Mouse (Mus musculus): Measurements from ENCODE around the gene Gm29776.

DNA sequence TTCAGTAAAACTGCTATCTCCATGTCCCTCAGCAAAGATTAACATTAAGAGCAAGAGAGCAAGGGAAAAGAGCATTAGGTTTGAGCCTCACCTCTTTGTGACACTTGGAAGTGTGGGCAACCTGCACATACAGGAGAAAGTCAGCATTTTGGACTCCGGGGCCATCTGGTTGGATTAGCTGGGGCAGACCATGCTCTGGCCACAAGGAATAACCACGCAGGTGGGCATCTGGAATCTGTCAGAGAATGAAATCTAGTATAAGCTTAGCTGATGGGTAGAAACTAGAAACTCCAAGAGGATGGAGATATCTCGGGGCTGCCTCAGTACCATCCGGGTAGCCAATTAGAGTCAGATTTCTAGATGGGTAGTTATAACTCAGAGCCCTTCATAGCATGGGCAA is 1.9 kb downstream of the Gm29776 start:
- TF ChIP-seq CTCF (conservative IDR thresholded peaks at IDR 0.05 in 1 of 2, IDR thresholded peaks at IDR 0.05 in 1 of 2; ENCODE audit: low read depth in 2 of 2, low read length in 2 of 2) (no peak), MAFK (IDR thresholded peaks at IDR 0.05; ENCODE audit: insufficient replicate concordance, low read length) (no peak), EP300 (IDR thresholded peaks at IDR 0.05; ENCODE audit: low read length) (no peak), MXI1 (IDR thresholded peaks at IDR 0.05; ENCODE audit: low read depth, low read length) (no peak), CHD2 (IDR thresholded peaks at IDR 0.05; ENCODE audit: low read length) (no peak), POLR2A (IDR thresholded peaks at IDR 0.05; ENCODE audit: low read depth, low read length) (no peak), ZKSCAN1 (IDR thresholded peaks at IDR 0.05; ENCODE audit: borderline replicate concordance, low read depth, low read length) (no peak), KAT2A (IDR thresholded peaks at IDR 0.05; ENCODE audit: insufficient replicate concordance, low read length) (no peak), TBP (conservative IDR thresholded peaks at IDR 0.05; ENCODE audit: low read depth, low read length) (no peak), JUND (conservative IDR thresholded peaks at IDR 0.05; ENCODE audit: low read depth, low read length) (no peak), ZC3H11A (IDR thresholded peaks at IDR 0.05; ENCODE audit: low read depth, low read length) (no peak), RAD21 (IDR thresholded peaks at IDR 0.05; ENCODE audit: low read depth, low read length) (no peak), USF1 (IDR thresholded peaks at IDR 0.05; ENCODE audit: low read depth, low read length) (no peak), TCF12 (IDR thresholded peaks at IDR 0.05; ENCODE audit: low read depth, low read length) (no peak)
